ENCODE assay signal across 28 mouse cellular contexts in genomic region chr12:4249786-4250185, GRCm38 (mm10). TPM values are rescaled to one million over a fixed set of nuclear protein-coding genes. Genes with fewer than 3 reads are reported as not detected.
A peak's percentile ranks its signal among the peaks of the same experiment; 100 is the strongest.
DNase-seq lines count a peak whose midpoint lies in the region; ATAC-seq and TF ChIP-seq lines count a peak whose summit lies in the region.
"Had no signal": no experiment of that assay in that cellular context is flagged by ENCODE, and none has a peak within 500 bp of the region (broad histone marks: within the 10 kb centered on the region; RNA-seq: fewer than 3 reads in every experiment).

No protein-coding gene starts in this region.

- H3K9me3 ChIP-seq in intestine, postnatal 0 days (ENCODE audit: control insufficient read depth) = no peaks in the 10 kb centered on the region
- H3K9me3 ChIP-seq in intestine, embryonic 16.5 days (ENCODE audit: control insufficient read depth, low read length) = no peaks in the 10 kb centered on the region
- H3K9me3 ChIP-seq in kidney, embryonic 15.5 days (replicated peaks) = no peaks in the 10 kb centered on the region
- no peaks in the 10 kb centered on the region for H3K9me3 ChIP-seq in liver, postnatal 0 days (ENCODE audit: low read length)
- H3K9me3 ChIP-seq: forebrain, embryonic 13.5 days; heart, embryonic 12.5 days; hindbrain, embryonic 13.5 days; midbrain, embryonic 10.5 days; midbrain, embryonic 15.5 days had no signal

- H3K27ac ChIP-seq in intestine, postnatal 0 days (ENCODE audit: low read depth, low read length) = no peak overlapping the region
- no peak overlapping the region for H3K27ac ChIP-seq in intestine, embryonic 16.5 days (ENCODE audit: low read length)
- H3K27ac ChIP-seq in kidney, embryonic 15.5 days = no peak overlapping the region
- no peak overlapping the region for H3K27ac ChIP-seq in liver, postnatal 0 days (ENCODE audit: low read depth)
- H3K27ac ChIP-seq: forebrain, embryonic 13.5 days; hindbrain, embryonic 13.5 days; kidney, postnatal 0 days; liver, embryonic 14.5 days; midbrain, embryonic 10.5 days; midbrain, embryonic 15.5 days had no signal

- 0 out of 2 replicates have a peak, but pooled peaks have one; percentile 6 for TF ChIP-seq CTCF in intestine, postnatal 0 days (IDR thresholded peaks at IDR 0.05; ENCODE audit: low read depth)
- TF ChIP-seq CTCF in liver, postnatal 0 days (IDR thresholded peaks at IDR 0.05; ENCODE audit: low read depth) = no peak

- WGBS in intestine, postnatal 0 days = 92% methylated on average over 6 of the region's 6 CpGs
- WGBS in intestine, embryonic 16.5 days = 87% methylated on average over 6 of the region's 6 CpGs
- WGBS in kidney, embryonic 15.5 days = 92% methylated on average over 6 of the region's 6 CpGs
- 81% methylated on average over 6 of the region's 6 CpGs for WGBS in liver, postnatal 0 days (ENCODE audit: insufficient replicate concordance)

- no peaks in the 10 kb centered on the region for H3K27me3 ChIP-seq in intestine, postnatal 0 days (replicated peaks; ENCODE audit: control insufficient read depth, insufficient read depth, low read length)
- no peaks in the 10 kb centered on the region for H3K27me3 ChIP-seq in intestine, embryonic 16.5 days (replicated peaks; ENCODE audit: control insufficient read depth, insufficient read depth, low read length)
- no peaks in the 10 kb centered on the region for H3K27me3 ChIP-seq in kidney, embryonic 15.5 days
- no peaks in the 10 kb centered on the region for H3K27me3 ChIP-seq in liver, postnatal 0 days (ENCODE audit: insufficient read depth, low read length)
- H3K27me3 ChIP-seq: forebrain, embryonic 13.5 days; heart, embryonic 12.5 days; hindbrain, embryonic 13.5 days; midbrain, embryonic 15.5 days had no signal

- peak; percentile 73 to 76 for DNase-seq in cerebellum, adult 18-20 months
- DNase-seq in cerebellum, postnatal 10 days = peak; percentile 64 to 66
- no peak for DNase-seq in thymus, adult 18-20 months
- no peak for DNase-seq in liver, postnatal 0 days
- DNase-seq: adrenal gland, postnatal 14 days; gastrocnemius, postnatal 14 days; heart, adult 18-20 months; heart, postnatal 4 days; kidney, adult 2 months; kidney, postnatal 4 days; layer of hippocampus, adult 9-11 months; liver; lung, embryonic 14.5 days; lung, postnatal 14 days; spleen, adult 18-20 months; thymus, postnatal 25 days had no signal

- no peak for TF ChIP-seq EP300 in liver, postnatal 0 days (IDR thresholded peaks at IDR 0.05; ENCODE audit: low read depth)

- H3K9ac ChIP-seq in intestine, postnatal 0 days (ENCODE audit: low read depth, low read length) = no peak overlapping the region
- no peak overlapping the region for H3K9ac ChIP-seq in intestine, embryonic 16.5 days (ENCODE audit: low read depth, low read length)
- H3K9ac ChIP-seq in kidney, embryonic 15.5 days = no peak overlapping the region
- H3K9ac ChIP-seq in liver, postnatal 0 days (replicated peaks) = no peak overlapping the region
- H3K9ac ChIP-seq: forebrain, embryonic 13.5 days; heart, embryonic 12.5 days; hindbrain, embryonic 13.5 days; liver, embryonic 14.5 days; lung, embryonic 14.5 days; midbrain, embryonic 15.5 days had no signal

- no peak overlapping the region for H3K4me3 ChIP-seq in intestine, postnatal 0 days (ENCODE audit: low read depth, low read length)
- no peak overlapping the region for H3K4me3 ChIP-seq in intestine, embryonic 16.5 days (ENCODE audit: low read length)
- no peak overlapping the region for H3K4me3 ChIP-seq in kidney, embryonic 15.5 days (replicated peaks)
- H3K4me3 ChIP-seq in liver, postnatal 0 days (ENCODE audit: low read depth, low read length) = no peak overlapping the region
- H3K4me3 ChIP-seq: forebrain, embryonic 13.5 days; heart, embryonic 12.5 days; hindbrain, embryonic 13.5 days; midbrain, embryonic 10.5 days; midbrain, embryonic 15.5 days had no signal

- no peak for ATAC-seq in intestine, postnatal 0 days
- no peak for ATAC-seq in intestine, embryonic 16.5 days
- ATAC-seq in kidney, embryonic 15.5 days (replicated peaks; ENCODE audit: low FRiP score) = no peak
- no peak for ATAC-seq in liver, postnatal 0 days
- ATAC-seq: CD4-positive, CD25-positive, alpha-beta regulatory T cell, adult 4 months; forebrain, embryonic 13.5 days; inflammation-experienced regulatory T-cells, adult 6 months; midbrain, embryonic 15.5 days had no signal

- H3K36me3 ChIP-seq in intestine, postnatal 0 days (ENCODE audit: control insufficient read depth, insufficient read depth) = peaks cover 18% of the 10 kb centered on the region
- no peaks in the 10 kb centered on the region for H3K36me3 ChIP-seq in intestine, embryonic 16.5 days (ENCODE audit: control insufficient read depth, insufficient read depth, low read length)
- H3K36me3 ChIP-seq in kidney, embryonic 15.5 days = peaks cover 20% of the 10 kb centered on the region
- 0 out of 2 replicates have a peak, but pooled peaks cover 4% of the 10 kb centered on the region for H3K36me3 ChIP-seq in liver, postnatal 0 days (replicated peaks; ENCODE audit: insufficient read depth, low read length)

- H3K4me1 ChIP-seq in intestine, postnatal 0 days (replicated peaks; ENCODE audit: control insufficient read depth, insufficient read depth, low read length) = no peaks in the 10 kb centered on the region
- no peaks in the 10 kb centered on the region for H3K4me1 ChIP-seq in intestine, embryonic 16.5 days (ENCODE audit: control insufficient read depth, insufficient read depth, low read length)
- H3K4me1 ChIP-seq in kidney, embryonic 15.5 days = no peaks in the 10 kb centered on the region
- H3K4me1 ChIP-seq in liver, postnatal 0 days (ENCODE audit: insufficient read depth) = no peaks in the 10 kb centered on the region
- H3K4me1 ChIP-seq: forebrain, embryonic 13.5 days; hindbrain, embryonic 13.5 days; midbrain, embryonic 15.5 days had no signal

- H3K4me2 ChIP-seq in intestine, postnatal 0 days (replicated peaks; ENCODE audit: low read depth) = no peak overlapping the region
- no peak overlapping the region for H3K4me2 ChIP-seq in intestine, embryonic 16.5 days (ENCODE audit: low read depth, low read length)
- no peak overlapping the region for H3K4me2 ChIP-seq in kidney, embryonic 15.5 days
- H3K4me2 ChIP-seq in liver, postnatal 0 days (ENCODE audit: low read depth, low read length) = no peak overlapping the region
- H3K4me2 ChIP-seq: forebrain, embryonic 13.5 days; heart, embryonic 12.5 days; hindbrain, embryonic 13.5 days; lung, embryonic 14.5 days; midbrain, embryonic 15.5 days had no signal

RNA-seq across cellular contexts. Expression of gene Cenpo, which starts 15.7 kb away (rescaled TPM):
- polyA plus RNA-seq in intestine, postnatal 0 days (2015; fragmentation: Nextera tagmentation; extraction: Ambion mirVana) = 5.2 and 5.4 TPM in 2 replicates
- polyA plus RNA-seq in intestine, embryonic 16.5 days (2015; fragmentation: Nextera tagmentation; extraction: Ambion mirVana) = 9.8 and 11.1 TPM in 2 replicates
- polyA plus RNA-seq in kidney, embryonic 15.5 days (2015; fragmentation: Nextera tagmentation; extraction: Ambion mirVana) = 13.1 and 14.8 TPM in 2 replicates
- 3.9 and 4.7 TPM in 2 replicates for polyA plus RNA-seq in liver, postnatal 0 days (2015; fragmentation: Nextera tagmentation; extraction: Ambion mirVana)

RNA-seq across cellular contexts. Expression of gene Ptrhd1, which starts 16.0 kb away (rescaled TPM):
- polyA plus RNA-seq in intestine, postnatal 0 days (2015; fragmentation: Nextera tagmentation; extraction: Ambion mirVana) = 4.7 and 4.9 TPM in 2 replicates
- polyA plus RNA-seq in intestine, embryonic 16.5 days (2015; fragmentation: Nextera tagmentation; extraction: Ambion mirVana) = 5.5 and 5.6 TPM in 2 replicates
- polyA plus RNA-seq in kidney, embryonic 15.5 days (2015; fragmentation: Nextera tagmentation; extraction: Ambion mirVana) = 7.2 and 7.5 TPM in 2 replicates
- 2.7 and 2.8 TPM in 2 replicates for polyA plus RNA-seq in liver, postnatal 0 days (2015; fragmentation: Nextera tagmentation; extraction: Ambion mirVana)

Comparison
In these comparisons a context has a peak if more than half of its experiments do, and no peak if none do; other contexts are left out.
1. DNase-seq: peak in cerebellum, adult 18-20 months (2 of 2) and cerebellum, postnatal 10 days (2 of 2); none in thymus, adult 18-20 months (0 of 2) and liver, postnatal 0 days (single experiment).